Mouse (Mus musculus): Measurements from ENCODE around the gene Nfia. TPM values are rescaled to one million over a fixed set of nuclear protein-coding genes. Genes with fewer than 3 reads are reported as not detected.
A peak's percentile ranks its signal among the peaks of the same experiment; 100 is the strongest.

The Nfia gene
- polyA plus RNA-seq, 1 experiment from 2014 or later = 18.7 TPM

GRCm38 (mm10) chr4:98097013-98097566 lies 324.6 kb downstream of the Nfia start:
- peak; percentile 29 for DNase-seq (ENCODE audit: low spot score)

DNA sequence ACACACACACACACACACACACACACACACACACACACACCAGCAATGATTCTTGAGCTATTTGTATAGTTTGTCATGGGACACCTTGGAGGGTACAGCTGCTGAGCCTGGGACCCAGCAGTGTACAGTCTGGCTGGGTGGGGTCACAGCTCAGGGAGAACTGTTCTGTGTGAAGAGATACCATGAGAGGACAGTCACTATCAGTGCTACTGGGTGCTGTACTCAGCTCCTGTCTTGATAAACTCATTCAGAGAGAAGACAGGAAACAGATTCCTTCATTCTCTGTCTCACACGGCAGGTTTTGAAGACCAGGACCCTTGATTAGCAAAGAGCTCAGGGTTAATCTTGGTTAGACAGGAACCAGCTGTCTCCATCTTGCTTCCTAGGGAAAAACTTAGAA lies 326.1 kb downstream of the Nfia start:
- DNase-seq (ENCODE audit: low spot score) = no peak

DNA sequence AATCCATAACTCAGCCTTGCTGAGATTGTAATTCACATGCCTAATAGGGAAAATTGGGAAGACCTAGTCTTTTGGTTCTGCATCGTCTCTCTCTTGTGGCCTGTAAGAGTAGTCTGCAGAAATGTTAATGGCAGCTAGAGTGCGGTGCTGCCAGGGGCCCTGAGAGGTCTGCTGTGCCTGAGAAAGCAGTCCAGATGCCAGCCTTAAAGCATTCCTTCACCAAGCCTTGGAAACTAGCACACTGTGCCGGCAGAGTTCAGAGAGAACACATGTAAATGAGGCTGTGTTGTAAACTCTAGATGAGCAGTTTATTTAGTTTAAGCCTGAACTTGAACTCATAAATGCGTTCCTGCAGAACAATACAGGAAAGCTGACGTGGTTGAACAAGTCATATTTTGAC lies 326.9 kb downstream of the Nfia start:
- DNase-seq (ENCODE audit: low spot score) = no peak

- DNase-seq (ENCODE audit: low spot score) = peak; percentile 57
Measured at GRCm38 (mm10) chr4:98101153-98102096, 328.9 kb downstream of the Nfia start.

GRCm38 (mm10) chr4:98102625-98103336 lies 330.2 kb downstream of the Nfia start:
- no peak for DNase-seq (ENCODE audit: low spot score)

GRCm38 (mm10) chr4:98103337-98103666 lies 330.8 kb downstream of the Nfia start:
- DNase-seq (ENCODE audit: low spot score) = no peak

GRCm38 (mm10) chr4:98104161-98104560 lies 331.6 kb downstream of the Nfia start:
- DNase-seq (ENCODE audit: low spot score) = no peak

DNA sequence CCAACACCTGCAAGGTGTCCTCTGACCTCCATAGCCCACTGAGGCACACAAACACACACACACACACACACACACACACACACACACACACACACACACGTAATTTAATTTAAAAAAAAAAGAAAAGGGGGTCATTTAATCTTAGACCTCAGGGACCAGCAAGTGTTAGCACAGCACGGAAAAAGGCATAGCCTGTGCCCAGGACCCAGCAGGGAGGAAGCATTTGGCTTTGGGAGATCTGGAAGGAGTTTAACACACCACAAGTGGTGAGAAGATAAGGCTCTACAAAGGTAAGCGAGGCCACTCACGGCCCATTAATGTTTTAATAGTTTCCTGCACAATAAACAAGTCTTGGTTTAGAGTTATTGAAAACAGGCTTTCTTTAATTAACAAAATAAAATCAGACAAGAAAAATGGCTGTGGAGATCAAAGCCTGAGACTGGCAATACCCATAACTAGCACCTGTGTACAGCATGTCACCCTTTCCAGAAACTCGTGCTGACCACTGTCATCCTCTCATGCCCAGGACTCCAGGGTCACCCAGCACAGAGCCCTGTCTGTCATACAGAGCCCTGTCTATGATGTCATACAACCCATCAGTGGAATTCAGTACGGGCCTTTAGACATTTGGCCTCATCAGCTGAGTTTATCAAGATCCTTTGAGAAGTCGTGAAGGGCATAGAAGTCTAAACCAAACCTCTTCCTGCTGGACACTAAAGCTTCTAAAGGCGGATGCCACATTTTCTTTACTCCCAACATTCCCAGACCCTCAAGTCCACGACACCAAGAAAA lies 332.6 kb downstream of the Nfia start:
- DNase-seq (ENCODE audit: low spot score) = no peak

DNA sequence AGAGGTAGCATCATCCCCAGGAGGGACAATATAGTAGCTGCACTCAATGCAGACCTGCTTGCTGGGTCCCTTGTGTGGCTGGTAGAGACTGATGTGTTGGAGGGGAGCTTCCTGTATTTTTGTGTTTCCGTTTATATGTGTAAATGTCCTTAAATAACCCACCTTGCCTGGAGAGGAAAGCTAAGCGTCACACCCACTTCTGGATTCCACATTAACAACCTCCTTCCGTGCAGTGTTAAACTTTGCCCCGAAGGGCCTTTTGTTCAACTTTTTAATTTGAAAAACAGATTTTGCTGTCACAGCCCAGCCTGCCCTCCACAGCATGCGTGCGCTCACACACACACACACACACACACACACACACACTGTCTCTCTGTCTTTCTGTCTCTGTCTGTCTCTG lies 333.4 kb downstream of the Nfia start:
- no peak for DNase-seq (ENCODE audit: low spot score)

GRCm38 (mm10) chr4:98106445-98107092 lies 334.0 kb downstream of the Nfia start:
- DNase-seq (ENCODE audit: low spot score) = no peak

GRCm38 (mm10) chr4:98107093-98107453 lies 334.5 kb downstream of the Nfia start:
- DNase-seq (ENCODE audit: low spot score) = no peak

DNA sequence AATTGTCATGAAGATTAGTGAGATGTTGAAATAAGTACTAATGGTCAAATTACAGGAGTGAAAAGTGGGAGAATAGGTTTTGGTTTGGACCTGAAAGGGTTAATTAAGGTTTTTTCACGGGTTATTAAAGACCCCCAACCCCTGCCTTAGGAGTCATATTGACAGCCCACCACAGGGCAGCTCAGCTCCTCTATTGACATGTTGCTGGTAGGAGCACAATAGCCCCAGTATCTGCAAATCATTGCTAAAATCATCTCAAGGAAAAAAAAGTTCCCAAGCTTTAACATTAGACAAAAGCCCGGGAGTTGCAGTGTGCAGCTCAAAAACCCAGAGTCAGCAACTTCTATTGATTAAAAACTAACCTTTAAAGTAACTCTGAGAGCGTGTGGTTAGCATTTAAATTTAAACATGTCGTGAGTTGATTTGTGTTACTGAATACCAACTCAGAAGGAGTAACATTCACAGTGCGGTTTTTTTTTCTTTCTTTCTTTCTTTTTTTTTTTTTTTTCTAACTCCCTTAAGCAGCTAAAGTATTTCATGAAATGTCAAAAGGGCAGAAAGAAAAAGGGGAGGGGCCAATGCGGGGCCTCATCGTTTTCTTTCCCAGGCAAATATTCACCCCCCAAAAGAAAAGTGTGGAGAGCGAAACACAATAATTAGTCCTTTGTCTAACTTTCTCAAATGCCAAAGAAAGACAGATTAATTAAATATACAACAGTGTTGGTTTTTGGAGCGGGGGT lies 335.6 kb downstream of the Nfia start:
- no peak for DNase-seq (ENCODE audit: low spot score)

DNA sequence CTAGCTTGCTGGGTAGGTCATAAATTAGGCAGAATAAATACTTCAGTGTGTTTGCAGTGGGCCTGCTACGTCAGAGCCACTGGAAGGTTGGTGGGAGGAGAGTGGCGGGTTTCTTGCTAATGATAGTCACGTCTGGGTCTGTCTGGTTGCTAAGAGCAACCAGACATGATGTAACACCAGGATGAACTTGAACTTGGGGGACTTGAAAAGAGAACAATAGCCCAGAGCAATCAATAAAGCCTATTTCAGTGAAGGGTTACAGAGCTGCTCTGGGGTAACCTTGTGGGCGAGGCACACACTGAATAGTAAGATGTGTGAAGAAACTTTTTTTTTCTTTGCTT lies 336.1 kb downstream of the Nfia start:
- DNase-seq (ENCODE audit: low spot score) = no peak

DNA sequence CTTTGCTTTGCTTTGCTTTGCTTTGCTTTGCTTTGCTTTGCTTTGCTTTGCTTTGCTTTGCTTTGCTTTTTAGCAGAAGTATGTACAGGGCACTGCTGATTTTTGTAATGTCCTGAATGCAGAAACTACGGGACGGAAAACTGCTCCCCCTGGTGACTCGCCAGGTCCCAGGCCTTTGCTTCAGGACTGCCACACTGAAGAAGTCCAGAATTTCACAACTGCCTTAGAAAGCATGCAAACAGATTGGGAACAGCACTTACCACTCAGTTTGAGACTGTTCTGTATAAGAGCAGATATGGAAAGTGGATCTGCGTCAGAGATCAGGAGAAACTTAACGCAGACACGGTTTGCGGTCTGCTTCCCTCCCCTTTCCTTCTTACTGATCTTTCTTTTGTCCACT lies 336.5 kb downstream of the Nfia start:
- peak; percentile 52 for DNase-seq (ENCODE audit: low spot score)

DNA sequence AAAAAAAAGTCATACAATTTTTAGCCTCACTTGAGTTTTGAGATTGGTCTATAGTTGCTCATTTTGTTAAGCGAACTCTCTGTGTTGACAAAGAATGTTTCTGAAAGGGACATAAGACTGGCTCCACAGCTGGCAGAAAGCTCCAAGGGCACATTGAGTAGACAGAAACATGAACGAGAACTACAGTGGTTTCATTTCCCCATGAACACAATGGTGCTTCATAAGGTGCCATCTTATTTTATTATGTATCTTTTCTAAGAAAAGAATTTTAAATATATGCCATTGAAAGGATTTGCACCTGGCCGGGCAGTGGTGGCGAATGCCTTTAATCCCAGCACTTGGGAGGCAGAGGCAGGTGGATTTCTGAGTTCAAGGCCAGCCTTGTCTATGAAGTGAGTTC lies 337.4 kb downstream of the Nfia start:
- no peak for DNase-seq (ENCODE audit: low spot score)

GRCm38 (mm10) chr4:98113289-98114024 lies 340.9 kb downstream of the Nfia start:
- peak; percentile 64 for DNase-seq (ENCODE audit: low spot score)

GRCm38 (mm10) chr4:98114966-98115365 lies 342.4 kb downstream of the Nfia start:
- DNase-seq (ENCODE audit: low spot score) = no peak

DNA sequence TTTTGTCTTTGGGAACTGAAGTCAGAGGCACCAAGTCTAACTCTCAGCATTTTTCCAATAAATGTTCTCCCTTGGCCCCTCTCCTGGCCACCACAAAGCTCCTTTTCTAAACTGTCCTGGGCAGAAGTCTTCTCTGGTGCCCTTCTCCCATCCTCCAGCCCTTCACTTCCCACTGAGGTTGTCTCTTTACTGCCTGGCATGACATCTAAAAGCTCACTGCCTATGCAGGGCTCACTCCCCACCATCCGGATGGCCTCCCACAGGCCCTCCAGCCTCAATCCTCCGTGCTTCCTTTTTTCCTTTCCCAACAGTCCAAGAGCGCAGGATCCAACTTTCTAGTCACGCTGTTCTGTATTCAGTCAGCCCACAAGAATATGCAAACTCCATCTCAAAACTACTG lies 342.9 kb downstream of the Nfia start:
- DNase-seq (ENCODE audit: low spot score) = no peak

DNA sequence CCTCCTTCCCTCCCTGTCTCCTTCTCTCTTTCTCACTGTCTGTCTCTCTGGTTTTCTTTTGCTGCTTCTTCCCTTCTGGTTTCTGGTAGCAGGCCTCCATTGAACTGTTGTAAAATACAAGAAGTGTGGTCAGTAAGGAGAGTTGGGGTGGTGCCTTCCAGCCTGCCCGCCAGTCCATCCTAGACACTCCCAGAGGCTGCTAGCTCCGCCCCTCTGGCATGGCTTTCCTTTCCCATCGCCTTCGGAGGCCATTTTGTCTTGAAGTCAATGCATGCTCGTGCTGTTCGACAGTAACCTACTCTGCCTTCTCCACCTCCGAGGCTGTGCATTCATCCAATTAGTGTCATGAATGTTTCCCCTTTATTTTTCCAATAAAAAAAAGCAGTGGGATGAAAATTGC lies 343.5 kb downstream of the Nfia start:
- DNase-seq (ENCODE audit: low spot score) = no peak

- no peak for DNase-seq (ENCODE audit: low spot score)
Measured at GRCm38 (mm10) chr4:98118126-98118525, 345.6 kb downstream of the Nfia start.
